Mouse (Mus musculus): ENCODE measurements around the gene Fndc1.
A peak's percentile ranks its signal among the peaks of the same experiment; 100 is the strongest.

- TF ChIP-seq MXI1 (IDR thresholded peaks at IDR 0.05; ENCODE audit: low read depth, low read length) (no peak), EP300 (IDR thresholded peaks at IDR 0.05; ENCODE audit: low read length) (no peak), SMC3 (IDR thresholded peaks at IDR 0.05; ENCODE audit: low read depth, low read length) (peak; percentile 89), UBTF (IDR thresholded peaks at IDR 0.05; ENCODE audit: low read depth, low read length) (no peak), CTCF (conservative IDR thresholded peaks at IDR 0.05 in 1 of 2, IDR thresholded peaks at IDR 0.05 in 1 of 2; ENCODE audit: low read depth in 2 of 2, low read length in 2 of 2) (peak; percentile 93 to 95), KAT2A (IDR thresholded peaks at IDR 0.05; ENCODE audit: insufficient replicate concordance, low read length) (no peak), BHLHE40 (IDR thresholded peaks at IDR 0.05; ENCODE audit: low read depth, low read length) (no peak), POLR2A (IDR thresholded peaks at IDR 0.05; ENCODE audit: low read depth, low read length) (no peak), MAZ (IDR thresholded peaks at IDR 0.05; ENCODE audit: low read depth, low read length) (no peak), MAX (IDR thresholded peaks at IDR 0.05; ENCODE audit: low read length) (no peak)
Observed at GRCm38 (mm10) chr17:7864740-7865139, 37.6 kb upstream of the Fndc1 start.
